Mouse (Mus musculus) brain, embryonic 14.5 days (tissue): ENCODE results near the gene Fxyd6. TPM values are rescaled to one million over a fixed set of nuclear protein-coding genes. Genes with fewer than 3 reads are reported as not detected.

ENCODE experiments used
- DNase-seq: peaks from one replicate; pipeline ENCODE4 v3.0.0-alpha.2; 2011; ENCODE audit warnings: low read depth
- CTCF ChIP-seq: fragments of 200-500 bp; IDR thresholded peaks from 2 replicates; pipeline ENCODE4 v1.5.1; 2012; ENCODE audit warnings: inconsistent platforms, mild to moderate bottlenecking, moderate library complexity, borderline replicate concordance; ENCODE audit not compliant: insufficient read depth, insufficient read length; ENCODE audit errors: extremely low read depth
- POLR2A ChIP-seq: fragments of 200-500 bp; IDR thresholded peaks from 2 replicates; pipeline ENCODE4 v1.6.1; 2012; ENCODE audit warnings: mild to moderate bottlenecking, inconsistent platforms, borderline replicate concordance; ENCODE audit not compliant: poor library complexity, insufficient read depth, insufficient read length, severe bottlenecking; ENCODE audit errors: extremely low read depth
- polyA plus RNA-seq: library from polyadenylated mRNA; depleted of rRNA; stranded (reverse); fragments of >200 nt; gene quantifications from 2 replicates; pipeline ENCODE4 v1.2.3, GENCODE M21; 2012

The Fxyd6 gene
- polyA plus RNA-seq, 1 experiment = 374 TPM

DNA sequence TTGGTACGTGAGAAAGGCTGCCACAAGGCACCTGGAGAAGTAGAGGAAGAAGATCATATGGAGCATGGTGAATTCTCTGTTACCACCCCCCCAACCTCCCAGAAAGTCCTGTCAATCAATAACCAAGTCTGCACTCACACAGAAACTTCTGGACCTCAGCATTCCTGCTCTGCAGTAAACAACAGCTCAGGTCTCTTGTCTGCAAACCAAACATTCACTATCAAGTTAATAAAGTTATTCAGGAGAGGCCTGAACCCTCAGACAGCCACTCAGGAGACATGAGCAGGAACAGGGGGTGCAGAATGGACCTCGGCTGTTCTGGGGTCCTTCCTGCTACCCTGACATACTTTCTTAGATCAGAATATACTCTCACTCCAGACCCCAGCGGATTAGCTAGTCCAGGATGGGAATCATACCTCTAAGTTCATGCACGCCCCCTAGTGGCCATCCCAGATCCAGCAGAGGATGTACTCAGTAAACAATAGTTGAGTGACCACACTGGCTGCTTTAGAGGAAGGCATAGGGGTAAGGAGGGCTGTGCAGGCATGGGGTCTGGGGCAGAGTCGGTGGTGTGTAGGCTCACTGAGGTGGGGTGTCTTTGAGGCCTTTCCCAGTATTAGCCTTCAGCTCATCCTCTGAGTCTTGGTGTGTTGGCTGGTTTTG, 43.6 kb downstream of the Fxyd6 start:
- DNase-seq = no peak
- TF ChIP-seq CTCF = peak; percentile 55; the same call in 1 of the 2 replicates
- no peak for TF ChIP-seq POLR2A

- peak; percentile 71 for DNase-seq
- TF ChIP-seq POLR2A (no peak), CTCF (peak; percentile 89)
Measured at GRCm38 (mm10) chr9:45415912-45416311, 45.9 kb downstream of the Fxyd6 start.

DNA sequence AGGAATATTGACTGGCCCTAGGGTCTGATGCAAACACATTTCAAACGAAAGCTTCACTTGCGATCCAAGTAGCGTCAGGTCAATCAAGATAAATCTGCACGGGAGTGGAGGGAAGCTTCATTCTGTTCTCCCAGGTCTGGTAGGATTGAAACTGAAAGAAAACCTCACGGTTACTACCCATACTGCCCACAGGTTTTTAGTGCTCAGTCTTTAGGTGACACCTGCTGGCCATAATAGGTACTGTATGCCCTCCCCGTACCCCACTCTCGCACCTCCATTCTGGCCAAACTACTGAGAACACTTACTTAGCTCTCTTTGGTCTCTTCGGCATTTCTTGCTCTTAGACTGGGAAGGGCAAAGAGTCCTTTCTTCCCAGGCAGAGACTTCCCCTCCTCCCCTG, 47.3 kb downstream of the Fxyd6 start:
- TF ChIP-seq CTCF (peak; percentile 72; the same call in 1 of the 2 replicates), POLR2A (no peak)
- DNase-seq = peak; percentile 46

DNA sequence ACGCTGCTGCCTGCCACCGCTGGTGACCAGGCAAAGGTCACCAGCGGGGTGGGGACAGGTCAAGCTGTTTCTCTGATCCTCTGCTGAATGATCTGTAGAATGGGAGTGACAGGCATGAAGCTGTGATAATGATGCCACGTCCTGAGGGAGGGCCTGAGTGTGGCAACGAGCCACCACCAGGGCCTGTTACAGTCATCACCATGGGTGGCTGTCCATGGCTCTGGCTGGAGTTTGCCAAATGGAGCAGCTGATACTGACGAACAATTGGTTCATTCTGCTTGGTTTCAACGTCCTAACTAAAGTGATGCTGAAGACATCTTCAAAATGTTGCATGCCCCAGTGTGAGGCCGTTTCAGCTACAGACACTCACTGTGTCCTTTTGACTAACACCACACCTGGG, 48.3 kb downstream of the Fxyd6 start:
- DNase-seq = no peak
- TF ChIP-seq POLR2A = no peak
- TF ChIP-seq CTCF = no peak

- TF ChIP-seq CTCF = peak; percentile 61
- no peak for TF ChIP-seq POLR2A
- DNase-seq = peak; percentile 26
Measured at GRCm38 (mm10) chr9:45421209-45421608, 51.2 kb downstream of the Fxyd6 start.

DNA sequence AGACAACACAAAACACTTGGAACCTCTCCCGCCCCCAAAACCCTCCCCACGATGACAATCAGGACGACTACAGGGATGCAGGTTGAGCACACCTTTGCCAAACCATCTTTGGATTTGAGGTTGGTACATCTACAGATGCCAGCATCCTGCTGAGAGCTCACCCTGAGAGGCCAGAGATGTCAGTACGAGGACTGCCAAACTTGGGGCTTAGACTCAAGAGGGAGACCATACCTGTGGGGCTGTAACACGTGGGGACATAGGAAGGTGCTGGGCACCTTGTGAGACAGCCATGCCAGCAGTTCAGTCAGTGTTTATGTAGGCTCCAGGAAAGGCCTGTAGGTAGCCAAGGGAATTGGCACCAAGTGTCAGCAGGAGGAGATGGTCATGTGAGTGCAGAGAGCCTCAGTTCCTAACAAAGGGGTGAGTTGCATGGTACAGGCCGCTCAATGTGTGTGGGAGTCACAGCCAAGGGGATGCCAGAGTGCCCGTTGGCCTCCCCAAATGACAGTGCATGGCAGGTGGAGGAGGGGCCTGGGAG, 52.8 kb downstream of the Fxyd6 start:
- DNase-seq = no peak
- TF ChIP-seq CTCF (no peak), POLR2A (no peak)

GRCm38 (mm10) chr9:45426456-45426855, 56.5 kb downstream of the Fxyd6 start, which contains the start of gene Dscaml1:
TSS of gene Dscaml1 (plus strand) at chr9:45426628.
- TF ChIP-seq POLR2A (no peak), CTCF (no peak)
- DNase-seq = no peak

DNA sequence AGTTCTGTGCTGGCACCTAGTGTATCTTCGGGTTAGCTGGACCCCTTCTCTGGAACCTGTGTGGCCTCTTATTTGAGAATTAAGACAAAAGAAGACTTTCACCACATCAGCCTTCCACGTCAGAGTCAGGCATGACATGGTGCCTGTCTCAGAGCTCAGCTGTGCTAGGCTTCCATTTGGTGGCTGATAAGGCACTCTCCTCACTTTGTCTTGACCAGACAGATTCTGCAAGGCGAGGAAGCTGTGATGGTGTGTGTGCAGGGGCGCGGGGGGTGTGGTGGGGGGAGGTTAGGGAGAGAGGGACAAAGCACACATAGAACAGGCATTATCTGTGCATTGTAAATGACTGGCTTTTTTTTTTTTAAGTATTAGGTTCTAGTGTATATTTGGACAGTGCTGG, 59.4 kb downstream of the Fxyd6 start:
- no peak for TF ChIP-seq CTCF
- no peak for TF ChIP-seq POLR2A
- no peak for DNase-seq

DNA sequence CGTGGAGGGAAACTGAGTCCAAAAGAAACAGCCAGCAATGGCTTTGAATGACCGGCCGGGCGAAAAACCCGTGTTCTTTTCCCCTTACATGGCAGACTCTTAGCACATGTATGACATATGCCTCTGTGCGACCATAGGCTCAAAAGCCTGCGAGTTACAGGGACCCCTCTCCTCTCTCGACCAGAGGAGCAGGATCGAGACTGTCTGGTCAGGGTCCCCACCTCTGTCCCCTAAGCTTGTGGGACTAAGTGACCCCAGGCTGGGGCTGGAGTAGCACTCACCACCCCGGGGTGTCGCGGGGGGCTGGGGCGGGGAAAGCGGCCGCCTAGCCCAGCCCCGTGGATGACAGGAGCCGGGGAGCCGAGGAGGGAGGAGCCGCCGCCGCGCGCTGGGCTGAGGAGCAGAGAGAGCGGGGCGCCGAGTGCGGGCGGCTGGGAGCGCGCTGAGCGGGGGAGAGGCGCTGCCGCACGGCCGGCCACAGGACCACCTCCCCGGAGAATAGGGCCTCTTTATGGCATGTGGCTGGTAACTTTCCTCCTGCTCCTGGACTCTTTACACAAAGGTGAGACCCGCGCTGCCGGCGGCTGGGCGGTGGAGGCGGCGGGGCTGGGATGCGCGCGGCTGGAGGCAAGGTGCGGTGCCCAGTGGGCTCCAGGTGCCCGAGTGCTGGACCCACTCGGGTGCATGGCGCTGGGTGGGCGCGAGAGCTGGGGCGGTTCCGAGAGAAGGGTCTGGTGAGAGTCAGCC, 60.1 kb downstream of the Fxyd6 start:
- DNase-seq = peak; percentile 62
- TF ChIP-seq CTCF (no peak), POLR2A (no peak)

DNA sequence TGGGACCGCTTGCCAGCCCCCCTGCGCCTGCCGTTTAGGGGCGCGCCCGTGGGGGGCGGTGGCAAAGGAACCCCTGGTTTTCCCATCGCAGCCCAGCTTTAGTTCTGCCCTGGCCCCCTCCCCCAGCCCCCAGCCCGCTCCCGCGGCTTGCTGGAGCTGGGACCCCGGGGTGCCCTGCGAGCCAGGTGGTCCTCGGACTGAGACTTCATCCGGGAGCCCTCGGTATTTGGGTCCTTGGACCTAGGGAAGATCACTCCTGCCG, 60.6 kb downstream of the Fxyd6 start:
- TF ChIP-seq POLR2A (no peak), CTCF (no peak)
- no peak for DNase-seq

GRCm38 (mm10) chr9:45431150-45431549, 61.2 kb downstream of the Fxyd6 start:
- peak; percentile 33 for DNase-seq
- no peak for TF ChIP-seq CTCF
- no peak for TF ChIP-seq POLR2A
